Mouse (Mus musculus) heart, embryonic 10.5 days (tissue): ENCODE measurements around the gene Eid1. TPM values are rescaled to one million over a fixed set of nuclear protein-coding genes. Genes with fewer than 3 reads are reported as not detected.
A peak's percentile ranks its signal among the peaks of the same experiment; 100 is the strongest.

Experiments
- DNase-seq: peaks from one replicate; pipeline ENCODE4 v3.0.0-alpha.2; 2017; ENCODE audit warnings: low spot score
- H3K27ac ChIP-seq: fragments of 300-500 bp; sonication (generic); 2 replicates; pipeline ENCODE4 v1.5.1; 2016; ENCODE audit warnings: mild to moderate bottlenecking
- H3K27me3 ChIP-seq: fragments of 300-500 bp; sonication (generic); 2 replicates; pipeline ENCODE4 v1.6.1; 2016; ENCODE audit warnings: mild to moderate bottlenecking; ENCODE audit not compliant: poor library complexity, insufficient read depth, severe bottlenecking
- H3K36me3 ChIP-seq: fragments of 300-500 bp; sonication (generic); 2 replicates; pipeline ENCODE4 v1.6.1; 2016; ENCODE audit warnings: mild to moderate bottlenecking, moderate library complexity
- H3K4me1 ChIP-seq: fragments of 300-500 bp; sonication (generic); 2 replicates; pipeline ENCODE4 v1.6.1; 2016; ENCODE audit warnings: mild to moderate bottlenecking
- H3K4me3 ChIP-seq: fragments of 300-500 bp; sonication (generic); 2 replicates; pipeline ENCODE4 v1.5.1; 2016; ENCODE audit warnings: mild to moderate bottlenecking, moderate library complexity
- H3K9me3 ChIP-seq: fragments of 300-500 bp; sonication (generic); 2 replicates; pipeline ENCODE4 v1.6.1; 2016; ENCODE audit warnings: mild to moderate bottlenecking, moderate library complexity
- WGBS: fragments of 180-500 bp; shearing (Covaris S2); methylation state at CpG from one replicate; pipeline ENCODE4 v1.1.7; 2016; 5-methylcytosine and 5-hydroxymethylcytosine counted together
- polyA plus RNA-seq: library from polyadenylated mRNA; unstranded; fragments of >200 nt; fragmentation: Nextera tagmentation; extraction: Ambion mirVana; gene quantifications from 2 replicates; pipeline ENCODE4 v1.2.1, GENCODE M21; 2016

Gene Eid1
- polyA plus RNA-seq, 1 experiment from 2014 or later: 142 TPM

DNA sequence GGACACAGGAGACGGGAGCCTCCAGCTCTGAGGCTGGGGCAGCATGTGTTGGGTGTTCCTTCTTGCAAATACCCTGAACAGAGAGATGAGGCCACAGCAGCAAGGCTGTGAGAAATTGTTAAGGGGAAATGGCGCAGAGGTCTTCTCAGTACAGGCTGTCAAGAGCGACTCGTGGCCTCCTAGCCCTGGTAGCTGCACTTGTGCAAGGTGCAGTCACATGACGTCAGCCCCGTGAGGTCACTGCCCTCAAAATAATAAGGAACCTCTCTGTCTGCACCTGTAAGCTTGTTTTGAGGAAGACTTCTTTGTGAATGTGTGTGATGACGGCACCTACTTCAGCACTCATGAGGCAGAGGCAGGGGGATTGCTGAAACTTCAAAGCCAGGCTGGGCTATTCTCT, 11.0 kb downstream of the Eid1 start:
- H3K4me3 ChIP-seq: no peak overlapping the region
- no peak for DNase-seq

DNA sequence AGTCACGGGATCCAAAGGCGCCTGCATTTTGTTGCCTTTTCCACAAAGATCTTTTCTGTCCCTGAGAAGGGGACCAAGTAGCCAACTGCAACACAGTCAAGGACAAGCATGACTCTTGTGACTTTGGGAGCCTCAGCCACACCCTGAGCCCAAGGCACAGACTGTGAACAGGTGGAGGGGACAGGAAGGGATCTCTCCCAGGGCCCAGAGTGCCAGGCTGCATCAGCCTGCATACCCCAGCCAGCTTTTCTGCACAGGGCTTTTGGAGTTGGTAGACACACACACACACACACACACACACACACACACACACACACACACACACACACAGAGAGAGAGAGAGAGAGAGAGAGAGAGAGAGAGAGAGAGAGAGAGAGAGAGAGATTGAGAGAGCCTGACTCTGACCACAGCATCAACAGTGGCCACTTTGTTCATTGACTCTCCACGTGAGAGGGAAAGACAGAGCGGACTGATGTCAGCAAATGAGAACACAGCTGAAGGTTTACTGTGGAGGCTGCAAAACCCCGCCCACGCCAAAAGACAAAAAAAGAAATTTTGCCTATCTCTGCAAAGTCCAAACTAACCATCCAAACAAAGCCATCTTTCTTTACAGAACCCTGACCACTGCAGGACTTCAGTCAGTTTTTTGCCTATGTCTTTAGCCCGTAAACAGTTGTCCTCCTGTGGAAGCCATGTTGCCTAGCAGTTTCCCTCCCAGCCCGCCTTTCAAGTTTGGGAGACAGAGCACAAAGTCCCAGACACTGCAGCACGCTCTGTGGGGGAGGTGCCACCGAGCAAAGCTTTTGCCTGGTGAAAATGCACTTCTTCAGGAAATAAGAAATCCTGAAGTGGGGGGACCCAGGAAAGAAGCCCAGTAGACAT, 11.9 kb downstream of the Eid1 start:
- WGBS: 58% methylated on average over 10 of the region's 10 CpGs
- Histone ChIP-seq H3K27me3 (no peaks in the 10 kb centered on the region), H3K4me3 (no peak overlapping the region), H3K4me1 (peaks cover 21% of the 10 kb centered on the region; the same call in 1 of the 2 replicates), H3K27ac (peak overlapping the region; percentile 60; the same call in 1 of the 2 replicates), H3K9me3 (no peaks in the 10 kb centered on the region), H3K36me3 (no peaks in the 10 kb centered on the region)
- no peak for DNase-seq

More for the DNA sequence above, 11.0 kb downstream of the Eid1 start:
- Histone ChIP-seq H3K27me3 (no peaks in the 10 kb centered on the region), H3K4me1 (peaks cover 21% of the 10 kb centered on the region; the same call in 1 of the 2 replicates), H3K27ac (no peak overlapping the region), H3K36me3 (no peaks in the 10 kb centered on the region), H3K9me3 (no peaks in the 10 kb centered on the region)
- WGBS: 82% methylated on average over 7 of the region's 7 CpGs

DNA sequence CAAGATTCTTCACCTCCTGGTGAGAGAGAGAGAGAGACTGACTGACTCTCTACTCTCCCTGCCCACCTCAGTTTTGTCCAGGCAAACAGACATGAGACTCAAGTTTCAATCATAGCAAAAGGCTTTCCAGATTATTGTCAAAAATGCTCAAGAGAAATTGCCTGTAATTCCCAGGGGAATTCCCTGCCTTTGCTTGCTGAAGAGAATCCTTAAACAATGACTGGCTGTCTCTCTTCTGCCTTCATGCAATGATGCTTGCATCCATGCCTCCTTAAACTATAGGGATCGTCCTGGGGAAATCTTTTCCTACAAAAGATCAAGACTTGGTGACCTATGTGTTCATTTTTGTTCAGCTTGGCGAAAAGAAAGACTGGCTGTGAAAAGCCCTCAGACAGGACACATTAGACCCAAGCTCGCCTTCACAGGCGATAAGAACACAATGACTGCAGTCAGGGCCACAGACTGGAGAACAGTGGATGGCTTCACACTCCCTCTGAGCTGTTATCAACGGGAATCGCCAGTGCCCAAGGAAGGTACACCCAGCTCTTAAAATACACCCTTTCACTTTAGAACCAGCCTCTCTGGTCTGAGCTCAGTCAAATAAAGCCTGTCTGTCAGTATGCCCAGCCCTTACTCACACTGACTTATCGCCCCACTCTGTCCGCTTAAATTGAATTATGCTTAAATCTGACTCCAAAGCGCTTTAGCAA, 12.7 kb downstream of the Eid1 start:
- H3K36me3 ChIP-seq: no peaks in the 10 kb centered on the region
- peak overlapping the region; percentile 60; the same call in 1 of the 2 replicates for H3K27ac ChIP-seq
- DNase-seq: no peak
- no peak overlapping the region for H3K4me3 ChIP-seq
- no peaks in the 10 kb centered on the region for H3K9me3 ChIP-seq
- 51% methylated on average over 9 of the region's 9 CpGs for WGBS
- H3K4me1 ChIP-seq: peaks cover 21% of the 10 kb centered on the region; the same call in 1 of the 2 replicates
- no peaks in the 10 kb centered on the region for H3K27me3 ChIP-seq

DNA sequence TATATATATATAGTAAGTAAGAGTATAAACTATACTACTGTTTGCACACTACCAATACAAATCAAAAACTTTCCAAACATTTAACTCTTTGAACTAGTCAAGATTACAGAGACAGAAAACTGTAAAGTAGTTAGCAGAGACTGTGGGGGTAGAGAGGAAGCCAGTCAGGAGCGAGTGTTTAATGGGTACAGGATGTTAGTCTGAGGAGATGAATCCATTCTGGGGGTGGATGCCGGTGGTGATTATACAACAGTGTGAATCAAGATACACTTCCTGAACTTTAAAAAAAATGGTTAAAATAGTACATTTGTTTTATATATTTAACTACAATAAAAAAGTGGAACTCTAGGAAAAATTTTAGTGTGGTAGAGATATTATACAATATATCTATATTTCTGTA, 19.1 kb downstream of the Eid1 start:
- WGBS: 65% methylated on average over 2 of the region's 2 CpGs
- H3K27me3 ChIP-seq: 0 out of 2 replicates have a peak, but pooled peaks cover 5% of the 10 kb centered on the region
- peaks cover 3% of the 10 kb centered on the region; the same call in 1 of the 2 replicates for H3K4me1 ChIP-seq
- H3K9me3 ChIP-seq: no peaks in the 10 kb centered on the region
- no peak overlapping the region for H3K4me3 ChIP-seq
- no peak for DNase-seq
- no peak overlapping the region for H3K27ac ChIP-seq
- H3K36me3 ChIP-seq: no peaks in the 10 kb centered on the region

DNA sequence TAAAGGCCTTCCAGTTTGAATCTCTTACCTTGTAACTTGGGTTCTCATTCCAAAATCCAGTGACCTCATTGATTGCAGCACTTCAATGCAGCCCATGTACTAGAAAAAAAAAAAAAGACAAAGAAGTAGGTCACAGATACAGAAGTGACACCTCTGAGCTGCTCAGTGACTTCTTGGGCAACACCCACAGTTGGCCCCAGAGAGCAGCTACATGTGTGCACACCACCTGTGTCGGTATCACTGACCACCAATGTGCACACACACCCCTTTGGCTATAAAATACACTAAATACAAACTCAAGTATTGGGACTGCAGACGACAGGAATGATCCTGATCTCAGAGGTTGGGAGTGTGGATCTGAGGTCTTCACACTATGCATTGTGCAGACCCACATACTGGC, 21.9 kb downstream of the Eid1 start:
- no peak for DNase-seq
- WGBS: 72% methylated on average over 2 of the region's 2 CpGs
- Histone ChIP-seq H3K27me3 (0 out of 2 replicates have a peak, but pooled peaks cover 5% of the 10 kb centered on the region), H3K27ac (no peak overlapping the region), H3K4me3 (no peak overlapping the region), H3K36me3 (no peaks in the 10 kb centered on the region), H3K9me3 (no peaks in the 10 kb centered on the region), H3K4me1 (peaks cover 3% of the 10 kb centered on the region; the same call in 1 of the 2 replicates)

DNA sequence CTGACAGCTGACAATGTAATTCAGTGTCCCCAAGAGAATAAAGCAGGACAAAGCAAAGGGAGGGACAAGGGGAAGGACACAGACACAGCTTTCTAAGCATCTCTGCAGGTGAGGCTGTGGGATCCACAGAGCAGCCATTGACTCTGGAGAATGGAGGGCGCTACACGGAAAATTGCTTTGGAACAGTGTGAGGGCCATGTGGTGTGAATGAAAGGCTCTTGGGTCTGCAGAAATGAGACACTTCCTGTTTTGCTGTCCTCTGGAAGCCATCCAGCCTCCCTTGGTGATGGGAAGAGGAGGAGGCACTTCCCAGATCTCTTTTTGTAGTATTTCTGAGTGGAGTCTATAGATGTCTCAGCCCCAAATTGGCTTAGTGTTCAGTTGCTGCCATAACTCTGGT, 23.3 kb downstream of the Eid1 start:
- no peaks in the 10 kb centered on the region for H3K9me3 ChIP-seq

DNA sequence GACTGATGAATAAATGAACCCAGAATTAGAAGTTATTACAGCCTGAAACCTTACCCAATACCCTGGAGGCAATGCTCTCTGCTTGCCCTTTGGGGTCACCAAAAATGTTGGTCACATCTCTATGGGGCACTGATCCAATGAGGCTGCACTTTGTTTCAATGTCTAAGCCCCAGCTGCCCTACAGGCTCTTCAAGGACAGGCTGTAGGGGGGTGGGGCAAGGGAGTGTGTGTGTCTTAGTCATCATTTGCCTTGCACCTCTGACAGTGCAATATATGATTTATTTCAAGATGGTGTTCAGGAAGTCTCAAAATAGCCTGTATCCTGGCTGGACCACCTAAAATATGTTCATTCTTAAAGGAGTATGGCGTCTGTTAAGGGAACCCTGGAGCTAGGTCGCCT, 28.7 kb downstream of the Eid1 start:
- Histone ChIP-seq H3K27me3 (no peaks in the 10 kb centered on the region), H3K4me3 (no peak overlapping the region), H3K27ac (no peak overlapping the region), H3K9me3 (no peaks in the 10 kb centered on the region), H3K36me3 (no peaks in the 10 kb centered on the region), H3K4me1 (no peaks in the 10 kb centered on the region)
- DNase-seq: no peak
- WGBS: 86% methylated on average over 2 of the region's 2 CpGs

More for the DNA sequence above, 23.3 kb downstream of the Eid1 start:
- Histone ChIP-seq H3K27me3 (0 out of 2 replicates have a peak, but pooled peaks cover 5% of the 10 kb centered on the region), H3K27ac (no peak overlapping the region), H3K4me1 (peaks cover 3% of the 10 kb centered on the region; the same call in 1 of the 2 replicates), H3K36me3 (no peaks in the 10 kb centered on the region), H3K4me3 (no peak overlapping the region)
- no peak for DNase-seq
- WGBS: 58% methylated on average over 2 of the region's 2 CpGs

DNA sequence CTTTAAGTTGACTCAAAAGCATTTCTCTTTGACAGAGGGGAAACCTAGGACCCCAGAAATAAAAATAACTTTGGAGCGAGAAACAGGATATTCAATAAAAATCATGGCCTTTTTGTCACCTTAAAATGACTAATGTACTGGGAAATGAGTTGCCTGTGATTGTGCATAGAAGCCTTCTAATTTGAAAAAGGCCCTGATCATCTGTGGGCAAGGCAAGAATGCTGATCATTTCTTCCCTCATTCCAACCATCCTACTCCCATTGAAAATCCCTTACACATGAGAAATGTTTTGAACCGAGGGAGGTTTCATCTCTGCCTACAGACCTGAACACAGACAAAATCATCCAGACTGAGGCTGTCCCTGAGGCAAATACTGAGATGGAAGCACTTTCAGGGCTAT, 30.0 kb downstream of the Eid1 start:
- H3K4me1 ChIP-seq: no peaks in the 10 kb centered on the region
- no peaks in the 10 kb centered on the region for H3K27me3 ChIP-seq
- no peak overlapping the region for H3K27ac ChIP-seq
- H3K9me3 ChIP-seq: no peaks in the 10 kb centered on the region
- WGBS: 83% methylated on average over 2 of the region's 2 CpGs
- no peaks in the 10 kb centered on the region for H3K36me3 ChIP-seq
- no peak for DNase-seq
- no peak overlapping the region for H3K4me3 ChIP-seq

DNA sequence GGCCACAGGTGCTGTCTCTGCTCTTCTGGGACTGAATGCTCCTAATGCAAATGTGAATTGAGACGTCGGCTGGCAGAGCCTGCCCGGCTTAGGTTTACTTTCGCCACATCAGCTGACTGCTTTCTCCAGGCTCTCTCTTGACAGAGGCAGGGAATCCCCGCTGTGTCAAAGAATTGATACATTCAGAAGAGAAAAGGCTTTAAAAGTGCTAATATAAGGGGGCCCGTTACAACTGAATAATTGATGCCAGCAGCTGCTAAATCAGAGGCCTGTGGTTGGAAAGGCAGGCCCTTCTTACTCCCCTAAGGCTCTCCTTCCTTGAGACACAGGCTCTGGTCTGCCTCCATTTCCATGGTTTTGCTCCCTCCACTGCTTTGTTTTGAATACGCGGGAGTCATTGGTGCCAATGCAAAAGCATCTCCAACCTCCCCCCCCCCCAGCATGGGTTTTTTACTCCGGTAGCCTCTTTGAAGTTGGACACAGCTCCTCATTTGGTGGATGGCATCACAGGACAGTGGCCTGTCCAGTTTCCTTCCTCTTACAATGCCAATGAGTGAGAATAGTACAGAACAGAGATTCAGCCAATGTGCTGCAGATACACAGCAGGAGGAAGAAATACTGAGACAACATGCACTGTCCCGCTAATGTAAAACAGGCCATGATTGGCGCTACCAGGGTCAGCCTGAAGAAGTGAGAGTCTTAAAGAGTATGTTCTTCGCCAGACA, 32.2 kb downstream of the Eid1 start:
- DNase-seq: no peak
- no peak overlapping the region for H3K27ac ChIP-seq
- H3K4me1 ChIP-seq: no peaks in the 10 kb centered on the region
- H3K36me3 ChIP-seq: no peaks in the 10 kb centered on the region
- H3K4me3 ChIP-seq: no peak overlapping the region
- H3K9me3 ChIP-seq: no peaks in the 10 kb centered on the region
- H3K27me3 ChIP-seq: no peaks in the 10 kb centered on the region
- 52% methylated on average over 12 of the region's 12 CpGs for WGBS

DNA sequence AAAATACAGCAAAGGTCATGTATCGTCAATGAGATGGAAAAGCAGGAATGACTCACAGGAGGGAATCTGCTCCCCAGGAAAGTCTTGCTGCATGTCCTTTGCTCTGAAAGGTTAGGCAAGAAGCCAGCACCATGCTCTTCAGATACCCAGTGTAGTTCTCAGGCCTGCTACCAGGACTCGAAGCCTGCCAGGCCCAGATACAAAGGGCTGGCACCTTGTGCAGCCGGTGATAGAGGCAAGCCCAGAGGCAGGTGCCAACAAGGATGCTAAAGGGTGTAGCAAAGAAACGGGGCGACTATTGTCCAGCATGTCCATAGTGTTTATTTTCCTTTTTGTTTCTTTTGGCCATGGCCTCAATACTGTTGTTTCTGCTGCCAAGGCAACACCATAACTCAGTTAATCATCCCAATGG, 33.6 kb downstream of the Eid1 start:
- H3K4me3 ChIP-seq: no peak overlapping the region
- no peaks in the 10 kb centered on the region for H3K36me3 ChIP-seq
- no peaks in the 10 kb centered on the region for H3K27me3 ChIP-seq
- 80% methylated on average over 5 of the region's 5 CpGs for WGBS
- H3K4me1 ChIP-seq: no peaks in the 10 kb centered on the region
- H3K27ac ChIP-seq: no peak overlapping the region
- H3K9me3 ChIP-seq: no peaks in the 10 kb centered on the region
- DNase-seq: no peak

DNA sequence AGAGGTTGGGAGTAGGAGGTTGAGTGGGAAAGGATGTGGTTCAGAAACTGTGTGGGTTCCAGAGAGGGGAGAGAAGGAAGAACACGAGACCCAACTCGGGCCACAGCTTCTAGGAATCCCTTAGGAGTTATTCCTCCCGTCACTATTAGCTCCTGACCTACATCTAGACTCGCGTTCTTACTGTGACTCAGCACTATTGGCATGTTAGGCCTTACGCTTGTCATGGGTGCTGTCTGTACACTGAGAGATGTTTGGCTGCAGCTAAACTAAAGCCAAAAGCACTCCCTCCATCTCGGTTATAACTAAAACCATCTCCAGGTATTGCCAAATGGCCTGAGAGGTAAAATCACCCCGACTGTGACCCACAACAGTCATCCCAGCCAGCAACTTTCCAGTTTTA, 43.7 kb downstream of the Eid1 start:
- WGBS: 83% methylated on average over 8 of the region's 8 CpGs
- Histone ChIP-seq H3K27ac (no peak overlapping the region), H3K4me3 (no peak overlapping the region), H3K27me3 (peaks cover 18% of the 10 kb centered on the region), H3K36me3 (no peaks in the 10 kb centered on the region), H3K4me1 (no peaks in the 10 kb centered on the region), H3K9me3 (no peaks in the 10 kb centered on the region)
- DNase-seq: no peak

DNA sequence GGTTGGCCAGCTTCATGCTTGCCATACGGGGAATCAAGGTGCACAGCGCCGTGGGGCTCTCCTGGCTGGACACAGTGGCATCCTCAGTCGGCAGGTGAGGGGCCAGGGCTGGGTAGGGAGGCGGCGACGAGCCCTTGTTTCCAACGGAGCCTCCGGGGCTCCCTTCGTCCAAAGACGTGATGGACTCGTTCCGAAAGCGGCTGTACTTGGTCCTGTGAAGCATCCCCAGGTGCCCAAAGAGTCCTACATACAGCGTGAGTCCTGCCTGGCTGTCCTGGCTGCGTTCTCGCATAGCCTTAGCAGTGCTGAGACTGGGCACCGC, 50.2 kb downstream of the Eid1 start:
- Histone ChIP-seq H3K4me1 (peaks cover 25% of the 10 kb centered on the region; the same call in 1 of the 2 replicates), H3K27me3 (peaks cover 64% of the 10 kb centered on the region), H3K9me3 (no peaks in the 10 kb centered on the region), H3K27ac (peak overlapping the region; percentile 65; the same call in 1 of the 2 replicates), H3K36me3 (no peaks in the 10 kb centered on the region), H3K4me3 (peak overlapping the region; percentile 69)
- under 1% methylated on average over 18 of the region's 18 CpGs for WGBS
- DNase-seq: no peak
